Mouse (Mus musculus): ENCODE measurements around the gene Lypd1.

GRCm38 (mm10) chr1:125893158-125893557 lies 19.7 kb downstream of the Lypd1 start:
- TF ChIP-seq CTCF (IDR thresholded peaks at IDR 0.05): no peak
- TF ChIP-seq EP300 (IDR thresholded peaks at IDR 0.05): no peak
